Mouse (Mus musculus) macrophage (primary cell): ENCODE measurements at regions not wholly inside any gene's neighbourhood (a gene's known extent, or its start where the extent isn't known, plus 50 kb on each side); places are given as distances from the start of the nearest gene placed in this dataset.

ENCODE experiments used
- H3K27ac ChIP-seq: fragments of 350-480 bp; formaldehyde crosslinking; 2 replicates; pipeline ENCODE4 v1.9.0; 2021
- H3K36me3 ChIP-seq: fragments of 350-480 bp; formaldehyde crosslinking; 2 replicates; pipeline ENCODE4 v1.9.0; 2021; ENCODE audit errors: inconsistent target
- H3K4me3 ChIP-seq: fragments of 350-480 bp; formaldehyde crosslinking; 2 replicates; pipeline ENCODE4 v1.9.0; 2021; ENCODE audit errors: inconsistent target
- H3K79me2 ChIP-seq: fragments of 350-480 bp; formaldehyde crosslinking; 2 replicates; pipeline ENCODE4 v1.9.0; 2021; ENCODE audit errors: inconsistent target
- WGBS: methylation state at CpG from one replicate; pipeline ENCODE4 v1.1.7; 2026; ENCODE audit warnings: inconsistent platforms; ENCODE audit not compliant: missing documents; 5-methylcytosine and 5-hydroxymethylcytosine counted together

DNA sequence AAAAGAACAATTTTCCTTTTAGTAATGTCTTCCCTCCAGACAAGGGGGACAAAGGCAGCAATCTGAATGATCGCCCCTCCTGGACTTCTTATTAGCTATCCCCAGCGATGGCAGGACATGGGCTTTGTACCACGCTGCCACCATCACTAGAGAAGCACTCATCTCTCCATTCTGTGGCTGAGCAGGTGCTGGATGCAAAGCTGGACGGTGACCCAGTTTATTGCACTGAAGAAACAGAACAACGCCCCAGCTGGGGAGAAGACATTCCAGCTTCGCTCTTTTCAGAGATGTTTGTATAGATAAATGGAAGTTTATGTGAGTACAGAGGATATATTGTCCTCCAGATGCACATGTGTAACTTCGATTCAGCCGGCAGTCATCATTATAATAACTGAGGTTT is 575.5 kb downstream of the Psat1 start:
- Histone ChIP-seq H3K79me2 (no peaks in the 10 kb centered on the region), H3K4me3 (no peak overlapping the region), H3K27ac (no peak overlapping the region), H3K36me3 (no peaks in the 10 kb centered on the region)
- 85% methylated on average over 8 of the region's 8 CpGs for WGBS

DNA sequence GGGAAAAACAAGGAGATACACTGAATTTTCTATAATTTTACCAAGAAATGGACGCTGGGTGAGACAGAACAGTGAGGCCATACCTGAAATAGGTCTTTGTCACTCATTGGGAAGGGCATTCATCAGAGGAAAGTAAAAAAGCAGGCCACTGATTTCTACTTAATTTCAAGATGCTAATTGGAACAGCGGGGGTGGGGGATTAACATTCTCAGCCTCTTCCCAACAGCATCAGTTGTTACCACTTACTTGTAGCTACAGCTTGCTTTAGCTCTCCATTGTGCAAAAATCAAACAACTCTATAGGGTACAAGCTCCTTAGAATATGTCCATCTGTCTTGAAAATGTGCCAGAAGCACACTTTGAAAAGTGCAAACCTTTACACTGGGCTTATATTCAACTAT is 580.2 kb downstream of the Psat1 start:
- 76% methylated on average over 2 of the region's 2 CpGs for WGBS
- no peak overlapping the region for H3K27ac ChIP-seq
- no peak overlapping the region for H3K4me3 ChIP-seq
- H3K79me2 ChIP-seq, result no peaks in the 10 kb centered on the region
- no peaks in the 10 kb centered on the region for H3K36me3 ChIP-seq

DNA sequence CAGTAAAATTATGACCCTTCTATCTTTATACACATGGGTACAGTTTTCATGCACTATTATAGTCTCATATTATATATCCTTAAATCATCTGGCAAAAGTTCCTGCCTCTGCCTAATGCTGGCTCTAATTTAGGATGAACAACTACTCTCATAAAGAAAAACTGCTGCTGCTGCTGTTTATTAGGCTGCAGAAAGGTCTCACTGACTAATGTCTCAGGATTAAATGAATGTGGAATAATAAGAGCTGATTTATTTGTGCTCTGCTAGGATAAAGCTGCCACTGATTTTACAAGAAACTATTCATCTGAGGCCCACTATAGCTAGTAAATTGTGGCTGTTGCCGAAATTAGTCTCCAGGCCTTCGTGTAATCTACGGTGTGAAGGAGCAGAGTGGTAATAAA is 590.0 kb downstream of the Psat1 start:
- H3K27ac ChIP-seq, result no peak overlapping the region
- H3K36me3 ChIP-seq, result no peaks in the 10 kb centered on the region
- H3K4me3 ChIP-seq, result no peak overlapping the region
- no peaks in the 10 kb centered on the region for H3K79me2 ChIP-seq
- 76% methylated on average over 3 of the region's 3 CpGs for WGBS

DNA sequence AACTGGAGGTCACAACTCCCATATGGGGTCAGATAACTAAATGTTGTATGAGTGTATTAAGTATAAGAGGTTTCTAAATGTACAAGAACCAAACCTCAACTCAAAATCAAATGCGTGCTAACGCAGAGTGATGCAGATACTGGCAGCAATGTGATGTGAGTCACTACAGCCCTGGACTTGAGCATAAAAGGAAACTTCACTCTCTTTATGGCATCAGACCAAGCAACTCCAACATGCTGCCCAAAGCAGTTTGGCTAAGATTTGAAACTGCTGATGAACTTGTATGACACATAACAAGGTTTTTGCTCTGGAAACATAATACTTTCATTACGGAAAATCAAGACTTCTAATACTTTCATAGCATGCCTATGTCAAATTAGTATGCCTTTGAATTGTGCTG is 598.8 kb downstream of the Psat1 start:
- H3K79me2 ChIP-seq, result no peaks in the 10 kb centered on the region
- no peaks in the 10 kb centered on the region for H3K36me3 ChIP-seq
- no peak overlapping the region for H3K4me3 ChIP-seq
- H3K27ac ChIP-seq, result no peak overlapping the region
- 97% methylated on average over 3 of the region's 3 CpGs for whole genome bisulfite sequencing

DNA sequence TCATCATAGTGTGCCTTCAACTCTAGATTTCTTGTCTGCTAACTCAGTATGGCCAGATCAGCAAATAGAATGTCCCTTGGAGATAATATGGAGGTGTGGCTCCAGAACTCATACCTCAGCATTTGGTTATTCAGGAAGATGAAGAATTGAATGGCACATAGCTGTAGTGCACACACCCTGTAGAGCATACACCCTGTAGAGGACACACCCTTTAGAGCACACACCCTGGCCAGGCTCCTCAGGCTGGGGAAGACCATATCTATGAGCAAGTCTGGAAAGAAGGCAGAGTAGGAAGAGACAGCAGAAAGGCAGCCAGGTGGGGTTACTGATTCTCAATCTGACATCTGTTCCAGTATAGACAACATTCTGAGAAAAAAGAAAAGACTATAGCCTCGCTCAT is 604.9 kb downstream of the Psat1 start:
- H3K36me3 ChIP-seq, result no peaks in the 10 kb centered on the region
- H3K79me2 ChIP-seq, result no peaks in the 10 kb centered on the region
- no peak overlapping the region for H3K27ac ChIP-seq
- H3K4me3 ChIP-seq, result no peak overlapping the region
- WGBS, result 100% methylated on average over 1 of the region's 1 CpGs

DNA sequence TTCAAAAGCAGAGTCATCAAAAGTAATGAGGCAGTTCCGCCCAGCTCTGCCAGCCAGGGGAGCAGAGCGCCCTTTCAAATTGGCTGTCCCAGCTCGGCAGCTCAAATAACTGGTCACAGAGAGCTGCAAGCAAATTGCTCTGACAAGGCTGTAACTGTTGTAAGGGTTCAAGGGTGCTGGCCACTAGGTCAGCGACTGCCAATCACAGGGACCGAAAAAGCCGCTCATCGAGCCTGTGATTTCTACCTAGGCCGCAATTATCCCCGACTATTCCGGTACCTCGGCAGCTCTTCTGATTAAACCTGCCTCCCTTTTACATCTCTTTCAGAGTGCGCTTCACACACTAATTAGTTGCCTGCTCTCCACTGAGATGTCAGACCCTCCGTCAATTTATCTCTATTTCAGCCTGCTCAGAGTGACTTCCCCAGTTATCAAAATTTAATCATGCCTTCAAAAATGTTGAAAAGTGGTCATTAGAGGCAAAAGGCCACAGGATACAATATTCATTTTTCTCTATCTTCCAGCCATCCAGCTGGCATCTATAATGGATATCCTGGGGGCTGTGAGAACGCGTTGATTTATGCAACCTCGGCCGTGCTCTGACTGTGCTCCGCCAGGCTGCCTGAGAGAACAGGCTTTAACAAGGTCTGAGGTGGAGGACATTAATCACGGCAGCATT is 606.7 kb downstream of the Psat1 start:
- Histone ChIP-seq H3K27ac (no peak overlapping the region), H3K4me3 (no peak overlapping the region), H3K79me2 (no peaks in the 10 kb centered on the region), H3K36me3 (no peaks in the 10 kb centered on the region)
- WGBS, result 77% methylated on average over 19 of the region's 19 CpGs

DNA sequence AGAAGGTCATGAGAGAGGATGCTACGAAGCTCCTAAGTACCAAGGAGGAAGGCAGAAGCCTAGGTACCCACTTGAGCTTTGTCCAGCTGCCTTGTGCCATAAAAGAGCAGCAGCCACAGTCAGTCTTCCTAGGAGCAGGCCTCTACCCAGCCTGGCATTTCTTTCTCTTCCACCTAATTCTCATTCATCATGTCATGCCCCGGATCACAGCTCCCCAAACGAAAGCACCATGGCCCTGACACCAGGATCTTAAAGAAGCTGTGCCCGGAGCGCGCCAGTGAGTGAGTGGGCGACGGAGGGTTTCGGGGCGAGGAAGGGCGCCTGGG is 607.2 kb downstream of the Psat1 start:
- Histone ChIP-seq H3K27ac (no peak overlapping the region), H3K36me3 (no peaks in the 10 kb centered on the region), H3K79me2 (no peaks in the 10 kb centered on the region), H3K4me3 (no peak overlapping the region)
- WGBS, result 79% methylated on average over 11 of the region's 11 CpGs

DNA sequence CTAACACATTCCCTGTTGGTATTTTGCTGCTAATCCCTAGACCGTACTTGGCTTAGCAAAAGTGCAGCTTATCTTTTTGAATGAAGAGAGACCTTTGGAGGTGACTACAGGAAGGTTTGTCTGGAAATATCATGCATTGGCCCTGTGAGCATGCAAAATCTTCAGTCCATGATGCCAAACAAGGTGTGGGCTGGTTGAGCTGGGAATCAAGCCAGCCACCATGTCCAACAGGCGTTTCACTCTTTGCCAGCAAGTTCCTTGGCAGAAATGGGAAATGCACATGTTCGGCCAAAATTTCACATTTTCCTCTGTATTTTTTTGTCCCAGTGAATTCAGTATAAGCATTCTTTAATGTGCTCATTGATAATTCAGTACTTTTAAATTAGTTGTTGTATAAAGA is 617.0 kb downstream of the Psat1 start:
- Histone ChIP-seq H3K36me3 (no peaks in the 10 kb centered on the region), H3K4me3 (no peak overlapping the region), H3K79me2 (no peaks in the 10 kb centered on the region), H3K27ac (no peak overlapping the region)
- 80% methylated on average over 3 of the region's 3 CpGs for WGBS

DNA sequence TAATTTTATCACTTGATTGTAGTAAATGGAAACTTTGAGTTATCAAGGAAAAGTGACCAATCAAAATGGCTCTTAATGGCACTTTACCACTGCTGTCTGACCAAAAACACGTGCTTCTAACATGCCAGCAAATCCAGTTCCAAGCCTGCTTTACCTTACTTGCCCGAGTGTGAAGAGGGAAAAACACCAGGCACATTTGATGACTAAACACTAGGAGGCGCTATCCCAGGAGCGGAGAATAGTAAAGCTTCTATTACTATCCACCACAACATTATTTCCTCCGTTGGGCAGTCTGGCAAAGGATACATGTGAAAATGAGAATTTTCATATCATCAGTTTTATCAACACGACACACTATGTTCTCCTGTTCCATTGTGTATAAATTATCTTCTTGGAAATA is 647.7 kb downstream of the Psat1 start:
- H3K79me2 ChIP-seq, result no peaks in the 10 kb centered on the region
- no peak overlapping the region for H3K4me3 ChIP-seq
- no peaks in the 10 kb centered on the region for H3K36me3 ChIP-seq
- no peak overlapping the region for H3K27ac ChIP-seq
- WGBS, result 32% methylated on average over 6 of the region's 6 CpGs

DNA sequence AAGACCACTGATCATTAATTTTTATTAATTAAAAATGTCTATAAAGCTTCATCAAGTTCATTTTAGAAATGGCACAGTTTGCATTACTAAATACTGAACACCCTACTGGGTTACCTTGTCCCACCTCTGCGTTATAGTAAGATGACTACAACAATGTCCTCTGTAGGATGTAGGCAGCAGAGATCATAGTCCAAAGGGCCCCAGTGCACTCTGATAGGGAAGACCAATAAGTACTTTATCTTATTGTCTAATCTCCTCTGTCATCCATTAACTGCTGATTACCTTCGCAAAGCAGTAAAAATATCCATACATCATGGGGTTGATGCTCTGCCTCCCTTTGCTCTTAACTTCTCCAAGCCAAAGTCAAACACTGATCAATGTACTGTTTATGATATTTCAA is 662.1 kb downstream of the Psat1 start:
- Histone ChIP-seq H3K27ac (no peak overlapping the region), H3K79me2 (no peaks in the 10 kb centered on the region), H3K4me3 (no peak overlapping the region), H3K36me3 (no peaks in the 10 kb centered on the region)
- WGBS, result 97% methylated on average over 2 of the region's 2 CpGs

DNA sequence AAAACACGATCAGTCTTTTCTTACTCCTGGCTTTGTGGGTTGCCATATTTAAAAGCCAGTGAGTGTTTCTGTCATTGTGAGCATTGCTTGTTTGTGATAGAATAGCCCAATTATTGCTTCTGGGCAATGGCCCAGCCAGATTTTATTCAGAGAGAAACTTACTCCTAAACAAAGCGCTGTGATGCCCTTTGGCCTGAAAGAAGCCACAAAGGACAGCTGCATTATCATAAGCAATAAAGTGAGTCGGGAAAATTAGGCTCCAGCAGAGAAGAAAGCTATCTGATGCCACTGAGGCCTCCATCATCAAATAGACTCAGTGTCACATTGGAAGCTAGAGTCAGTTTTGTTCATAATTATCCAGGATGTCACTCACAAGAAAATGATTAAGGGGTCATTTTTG is 644.9 kb upstream of the Tle4 start:
- no peak overlapping the region for H3K27ac ChIP-seq
- H3K36me3 ChIP-seq, result no peaks in the 10 kb centered on the region
- WGBS, result 78% methylated on average over 3 of the region's 3 CpGs
- no peaks in the 10 kb centered on the region for H3K79me2 ChIP-seq
- no peak overlapping the region for H3K4me3 ChIP-seq

DNA sequence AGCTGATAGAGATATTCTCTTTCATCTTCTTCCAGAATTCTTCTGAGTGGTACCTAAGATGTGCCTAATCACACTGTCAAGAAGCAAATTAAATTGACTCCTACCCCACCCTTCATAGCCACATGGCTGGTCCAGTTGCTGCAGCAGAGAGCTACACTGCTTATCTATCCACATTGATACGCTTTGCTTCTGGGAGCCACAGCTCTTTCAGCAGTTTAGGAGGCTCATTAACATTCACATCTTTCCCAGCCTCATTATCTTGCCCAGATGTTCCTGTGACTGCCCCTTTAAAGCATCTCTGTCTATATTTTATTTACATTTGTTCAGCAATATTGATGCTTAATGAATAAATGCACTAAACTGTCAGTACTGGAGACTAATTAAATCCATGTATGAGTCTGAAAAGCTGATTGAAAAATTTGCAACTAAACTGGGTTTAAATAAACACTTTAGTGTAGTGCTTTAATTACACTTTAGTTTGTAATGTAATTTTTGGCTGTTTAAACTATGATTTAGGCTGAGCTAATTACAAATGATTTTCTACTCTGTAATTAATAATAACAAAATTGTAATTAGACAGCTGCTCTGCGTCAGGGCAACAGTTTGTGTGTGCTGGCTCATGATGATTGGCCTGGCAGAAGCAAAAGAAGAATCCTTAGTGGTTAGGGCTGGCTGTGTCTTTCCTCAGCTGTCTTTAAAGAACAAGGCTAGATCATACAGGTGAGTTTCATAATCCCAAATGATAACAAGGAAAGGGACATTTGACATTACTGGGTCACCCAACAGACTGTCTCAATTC is 632.5 kb upstream of the Tle4 start:
- Histone ChIP-seq H3K36me3 (no peaks in the 10 kb centered on the region), H3K79me2 (no peaks in the 10 kb centered on the region), H3K27ac (no peak overlapping the region), H3K4me3 (no peak overlapping the region)
- WGBS, result 84% methylated on average over 2 of the region's 2 CpGs

DNA sequence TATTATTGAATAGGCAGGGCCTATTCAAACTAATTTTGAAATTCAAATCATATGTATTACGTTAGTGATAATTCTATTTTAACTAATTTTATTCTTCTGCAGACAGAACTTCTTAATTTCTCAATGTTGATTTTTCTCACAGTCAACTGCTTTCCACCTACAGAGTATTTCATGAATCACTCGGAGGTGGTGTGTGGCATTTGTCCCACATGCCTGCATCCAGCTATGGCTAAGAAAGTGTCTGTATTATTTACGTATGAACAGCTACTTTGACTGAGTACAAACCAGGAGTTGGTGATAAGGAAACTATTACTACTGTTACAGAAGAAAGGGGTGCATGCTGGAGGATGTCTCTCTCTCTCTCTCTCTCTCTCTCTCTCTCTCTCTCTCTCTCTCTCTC is 619.5 kb upstream of the Tle4 start:
- no peak overlapping the region for H3K27ac ChIP-seq
- H3K4me3 ChIP-seq, result no peak overlapping the region
- 81% methylated on average over 3 of the region's 3 CpGs for WGBS
- H3K79me2 ChIP-seq, result no peaks in the 10 kb centered on the region
- no peaks in the 10 kb centered on the region for H3K36me3 ChIP-seq

DNA sequence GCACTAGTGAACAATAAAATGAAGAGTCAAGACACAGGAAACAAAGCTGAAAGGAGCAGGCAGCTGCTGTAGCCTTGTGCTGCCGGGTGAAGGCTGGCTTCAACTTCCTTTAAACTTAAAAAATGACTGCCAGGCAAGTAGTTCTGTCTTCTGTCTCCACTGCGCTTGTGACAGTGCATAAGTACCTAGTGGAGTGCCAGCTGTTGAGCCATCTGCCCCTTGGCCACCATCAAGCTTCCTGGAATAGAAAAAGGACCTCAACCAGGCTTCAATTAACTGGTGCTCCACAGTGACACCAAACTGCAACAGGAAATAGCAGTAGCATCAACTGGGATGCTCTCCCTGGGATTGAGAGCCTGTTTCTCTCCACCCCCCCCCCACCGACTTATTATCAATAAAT is 616.8 kb upstream of the Tle4 start:
- 44% methylated on average over 3 of the region's 3 CpGs for WGBS
- Histone ChIP-seq H3K27ac (no peak overlapping the region), H3K4me3 (no peak overlapping the region), H3K36me3 (no peaks in the 10 kb centered on the region), H3K79me2 (no peaks in the 10 kb centered on the region)

DNA sequence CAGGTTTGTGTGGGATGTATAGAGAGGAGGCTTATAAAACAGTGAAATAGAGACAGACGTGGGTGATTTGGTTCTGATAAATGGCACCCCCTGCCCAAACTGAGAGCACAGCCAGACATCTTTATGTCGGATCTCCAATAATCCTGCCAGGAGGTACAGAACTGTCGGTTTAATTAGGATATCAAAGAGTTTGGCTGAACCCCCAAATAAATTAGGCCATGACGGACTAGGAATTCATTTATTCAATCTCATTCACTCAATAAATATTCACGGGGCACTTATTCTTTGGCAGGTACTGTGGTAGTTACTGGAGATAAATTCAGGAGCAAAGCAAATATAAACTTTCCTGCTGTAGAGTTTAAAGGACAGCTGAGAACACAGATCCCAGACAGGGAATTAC is 615.0 kb upstream of the Tle4 start:
- H3K27ac ChIP-seq, result no peak overlapping the region
- 91% methylated on average over 5 of the region's 5 CpGs for WGBS
- H3K4me3 ChIP-seq, result no peak overlapping the region
- H3K79me2 ChIP-seq, result no peaks in the 10 kb centered on the region
- no peaks in the 10 kb centered on the region for H3K36me3 ChIP-seq

DNA sequence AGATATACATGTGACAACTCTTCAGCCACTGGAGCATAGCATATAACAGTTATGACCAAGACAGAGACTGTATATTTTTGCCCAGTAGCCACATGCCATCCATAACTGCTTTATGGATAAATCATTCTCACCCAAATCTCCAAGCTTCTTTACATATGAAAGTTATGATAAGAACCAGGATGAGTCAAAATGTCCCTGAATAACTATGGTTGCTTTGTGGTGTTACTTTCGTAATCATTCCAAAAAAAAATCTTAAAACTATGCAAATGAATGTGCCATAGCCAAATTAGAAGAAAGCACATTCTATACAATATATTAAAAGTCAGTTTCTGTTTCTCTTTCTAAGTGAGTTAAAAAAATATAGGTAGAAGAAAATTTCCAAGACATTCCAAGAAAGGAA is 605.2 kb upstream of the Tle4 start:
- H3K27ac ChIP-seq, result no peak overlapping the region
- 80% methylated on average over 1 of the region's 1 CpGs for WGBS
- no peaks in the 10 kb centered on the region for H3K79me2 ChIP-seq
- no peak overlapping the region for H3K4me3 ChIP-seq
- H3K36me3 ChIP-seq, result no peaks in the 10 kb centered on the region
